Mouse (Mus musculus): ENCODE measurements around the gene Padi6.

Padi6 gene

DNA sequence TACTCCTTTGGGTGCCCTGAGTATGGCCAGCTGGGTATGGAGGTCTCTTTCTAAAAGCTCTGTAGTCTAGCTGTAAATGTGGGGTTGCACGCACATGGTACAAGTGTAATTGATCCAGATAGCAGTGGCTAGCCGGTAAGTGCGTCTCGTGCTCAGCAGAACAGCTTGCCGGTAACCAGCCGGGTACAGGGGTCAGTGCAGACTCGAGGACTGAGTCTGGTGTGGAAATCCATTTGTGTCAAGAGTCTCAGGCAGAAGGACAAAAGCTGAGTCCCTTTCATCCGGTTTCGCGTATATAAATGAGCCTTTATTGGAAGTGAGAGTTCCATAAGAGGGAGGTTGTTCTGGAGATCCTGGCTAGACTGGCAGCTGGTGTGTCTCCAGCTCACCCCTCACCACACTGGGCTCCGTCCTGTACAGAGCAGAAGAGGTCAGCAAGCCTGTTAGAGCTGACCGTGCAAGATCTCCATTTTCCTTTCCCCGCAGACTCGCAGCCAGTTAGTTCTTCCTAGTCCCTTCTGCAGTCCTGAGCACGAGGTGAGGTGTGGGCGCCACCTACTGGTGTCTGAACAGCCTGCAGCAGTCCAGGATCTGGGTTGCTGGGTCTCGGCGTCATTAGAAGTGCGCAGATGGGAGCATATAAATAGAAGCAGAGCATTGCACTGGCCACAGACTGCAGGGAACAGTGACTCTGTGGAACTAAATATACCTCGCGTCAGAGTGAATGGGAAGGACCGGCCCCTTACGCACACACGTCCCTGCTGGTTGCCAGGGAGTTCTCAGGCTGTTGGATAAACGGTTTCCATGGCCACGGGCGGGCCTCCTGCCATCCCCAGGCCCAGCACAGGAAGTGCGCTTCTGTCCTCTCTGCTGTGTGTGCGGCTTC lies 28.7 kb downstream of the Padi6 start:
- in situ Hi-C loops (cut with MboI; ENCODE audit: unreplicated experiment in 2 of 2) = loop anchor here (5.0 to 10.0 kb wide), 2 partner anchors 36 to 839 kb away; no protein-coding TSS in a partner anchor

DNA sequence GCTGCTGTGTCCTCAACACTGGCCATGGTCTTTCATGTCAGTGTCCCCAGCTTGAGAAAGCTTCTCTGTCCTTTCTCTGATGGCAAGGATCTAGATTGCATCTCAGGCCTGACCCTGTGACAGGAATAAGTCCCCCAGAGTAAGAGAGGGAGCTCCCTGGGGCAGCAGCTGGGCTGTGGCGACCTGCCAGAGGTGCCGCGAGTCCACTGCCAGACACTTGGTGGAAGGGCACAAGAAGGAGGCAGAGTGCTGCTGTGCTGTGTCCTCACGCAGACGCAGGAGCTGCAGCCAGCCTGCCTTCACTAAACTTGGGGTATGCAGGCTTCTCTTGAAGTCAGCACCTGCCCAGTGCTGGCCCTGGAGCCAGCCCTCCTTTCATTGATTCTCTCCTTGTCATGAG lies 31.1 kb downstream of the Padi6 start:
- in situ Hi-C loops (cut with MboI; ENCODE audit: unreplicated experiment in 2 of 2) = loop anchor here (5.0 to 10.0 kb wide), 2 partner anchors 34 to 837 kb away; no protein-coding TSS in a partner anchor

DNA sequence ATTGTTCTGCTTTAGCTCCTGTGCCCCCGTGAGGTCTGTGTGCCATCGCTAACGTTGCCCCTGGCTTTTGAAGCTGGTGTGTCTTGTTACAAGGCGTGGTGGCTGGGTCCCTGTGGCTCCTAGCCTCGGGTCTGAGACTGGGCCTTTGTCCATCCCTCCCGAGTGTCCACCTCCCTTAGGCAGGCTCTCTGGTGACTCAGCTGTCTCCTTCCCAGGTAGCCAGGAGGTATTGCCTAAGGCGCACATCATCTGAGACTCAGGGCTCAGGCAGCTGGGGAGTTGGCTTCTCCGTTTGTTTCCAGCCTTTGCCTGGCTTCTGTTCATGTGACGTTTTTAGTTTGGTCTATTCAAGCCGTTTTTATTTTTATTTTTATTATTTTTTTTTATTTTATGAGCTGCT lies 31.7 kb downstream of the Padi6 start:
- in situ Hi-C loops (cut with MboI; ENCODE audit: unreplicated experiment in 2 of 2) = loop anchor here (5.0 to 10.0 kb wide), 2 partner anchors 33 to 836 kb away; no protein-coding TSS in a partner anchor

DNA sequence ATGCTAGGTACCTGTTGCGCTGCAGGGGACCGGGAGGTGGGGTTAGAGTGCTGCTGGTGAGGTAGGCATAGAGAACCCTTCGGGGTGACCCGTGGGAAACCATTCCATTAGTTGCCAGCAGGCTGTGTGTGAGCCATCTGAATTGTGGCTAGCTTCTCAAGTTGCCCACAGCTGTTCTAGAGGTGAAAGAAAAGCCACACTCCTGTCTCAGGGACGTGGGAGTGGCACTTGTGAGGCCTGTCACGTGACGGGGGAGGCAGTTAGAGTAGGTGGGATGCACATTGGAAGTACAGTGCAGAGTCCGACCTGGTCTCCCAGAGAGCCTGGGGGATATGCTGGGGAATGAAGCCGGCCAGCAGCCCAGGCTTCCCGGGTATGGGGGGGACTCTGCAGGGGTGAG lies 32.8 kb downstream of the Padi6 start:
- in situ Hi-C loops (cut with MboI; ENCODE audit: unreplicated experiment in 2 of 2) = loop anchor here (5.0 to 10.0 kb wide), 5 partner anchors 32 to 835 kb away; partner anchors contain the start of genes Crocc (in 1 of the 2) and Padi2 (in 1 of the 2)

DNA sequence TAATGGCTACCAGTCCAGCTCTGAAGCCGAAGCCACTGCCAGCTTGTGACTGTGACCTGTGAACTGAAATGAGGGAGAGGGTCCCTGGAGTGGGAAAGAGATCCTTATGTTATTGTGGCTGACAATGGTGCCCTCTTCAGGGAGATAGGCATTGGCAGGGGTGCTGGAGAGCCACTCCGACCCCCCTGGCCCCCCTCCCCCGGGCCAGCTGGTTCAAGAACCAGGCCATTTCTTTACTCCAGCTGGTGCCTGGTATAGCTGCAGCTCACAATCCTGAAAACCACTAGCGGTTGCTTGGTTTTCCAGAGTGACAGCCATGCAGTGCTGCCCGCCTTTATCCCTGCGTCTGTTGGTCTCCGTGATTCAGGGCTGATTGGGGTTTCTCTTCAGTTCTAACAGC lies 33.3 kb downstream of the Padi6 start:
- in situ Hi-C loops (cut with MboI; ENCODE audit: unreplicated experiment in 2 of 2) = loop anchor here (10.0 kb wide), 3 partner anchors 196 to 836 kb away; partner anchors contain the start of genes Crocc (in 1 of the 2) and Padi2 (in 1 of the 2)

DNA sequence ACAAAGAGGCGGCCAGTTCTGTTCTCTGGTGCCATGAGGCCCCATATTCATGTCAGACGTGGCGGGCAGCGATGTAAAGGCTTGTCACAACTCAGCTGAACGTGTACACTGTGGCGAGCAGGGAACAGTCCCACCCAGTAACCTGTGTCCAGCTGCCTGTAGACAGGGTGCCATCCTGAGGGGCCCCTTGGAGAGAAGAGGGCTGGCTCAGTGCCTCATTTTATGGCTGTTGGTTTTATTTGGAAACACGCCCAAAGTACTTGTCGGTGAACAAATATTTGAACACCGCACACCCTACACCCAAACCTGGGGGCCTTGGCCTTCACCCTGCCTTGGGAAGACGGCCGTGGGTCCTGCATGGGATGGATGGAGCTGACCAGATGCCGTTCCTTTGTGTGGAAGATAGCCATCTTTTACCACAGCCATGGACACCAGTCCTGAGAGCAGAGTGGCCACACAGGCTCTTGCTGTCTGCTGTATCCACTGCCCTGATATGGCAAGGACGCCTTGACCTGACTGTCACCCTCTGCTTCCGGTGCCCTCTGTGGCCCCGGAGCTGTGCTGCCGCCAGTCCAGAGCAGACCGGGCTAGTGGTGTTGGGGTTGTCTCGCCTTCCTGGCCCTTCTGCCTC lies 34.0 kb downstream of the Padi6 start:
- in situ Hi-C loops (cut with MboI; ENCODE audit: unreplicated experiment in 2 of 2) = loop anchor here (10.0 kb wide), 3 partner anchors 196 to 836 kb away; partner anchors contain the start of genes Crocc (in 1 of the 2) and Padi2 (in 1 of the 2)

DNA sequence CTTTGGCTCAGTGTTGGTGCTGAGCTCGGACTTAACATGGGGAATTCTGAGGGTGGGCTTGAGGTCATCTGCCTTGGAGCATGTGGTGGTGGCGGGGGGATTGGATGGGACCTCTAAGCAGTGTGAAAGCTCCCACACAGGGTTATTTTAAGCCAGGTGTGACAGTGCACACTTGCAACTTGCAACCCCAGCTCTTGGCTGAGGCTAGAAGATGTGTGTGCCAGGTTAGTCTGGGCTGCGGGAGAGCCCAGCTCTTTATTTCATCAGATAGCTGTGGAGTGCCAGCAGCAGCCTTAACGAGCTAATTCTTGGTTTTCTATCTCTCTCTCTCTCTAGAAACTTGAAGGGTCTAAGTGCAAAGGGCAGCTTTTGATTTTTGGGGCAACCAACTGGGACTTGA lies 34.8 kb downstream of the Padi6 start:
- in situ Hi-C loops (cut with MboI; ENCODE audit: unreplicated experiment in 2 of 2) = loop anchor here (10.0 kb wide), 3 partner anchors 197 to 837 kb away; partner anchors contain the start of genes Crocc (in 1 of the 2) and Padi2 (in 1 of the 2)

DNA sequence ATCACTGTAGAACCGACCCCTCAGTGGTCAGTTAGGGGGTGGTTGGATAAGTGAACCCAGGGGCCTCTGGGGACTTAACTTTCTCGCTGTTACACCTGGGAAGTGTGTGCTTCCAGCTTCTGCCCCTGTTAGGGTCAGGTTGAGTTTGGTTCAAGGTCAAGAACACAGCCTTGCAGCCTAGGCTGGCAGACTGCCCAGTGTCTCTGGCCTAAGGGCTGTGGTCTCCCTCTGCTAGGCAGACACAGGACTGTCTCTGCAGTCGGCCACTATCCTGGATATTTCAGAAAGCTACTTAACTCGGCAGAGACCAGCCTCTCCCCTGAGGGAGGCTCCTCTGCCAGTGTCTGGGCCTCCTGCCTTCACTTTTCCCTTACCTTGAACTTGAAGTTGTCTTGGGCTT lies 38.3 kb downstream of the Padi6 start:
- in situ Hi-C loops (cut with MboI; ENCODE audit: unreplicated experiment in 2 of 2) = loop anchor here (5.0 to 10.0 kb wide), 4 partner anchors 201 to 841 kb away; partner anchors contain the start of genes Crocc (in 1 of the 2) and Padi2 (in 1 of the 2)

DNA sequence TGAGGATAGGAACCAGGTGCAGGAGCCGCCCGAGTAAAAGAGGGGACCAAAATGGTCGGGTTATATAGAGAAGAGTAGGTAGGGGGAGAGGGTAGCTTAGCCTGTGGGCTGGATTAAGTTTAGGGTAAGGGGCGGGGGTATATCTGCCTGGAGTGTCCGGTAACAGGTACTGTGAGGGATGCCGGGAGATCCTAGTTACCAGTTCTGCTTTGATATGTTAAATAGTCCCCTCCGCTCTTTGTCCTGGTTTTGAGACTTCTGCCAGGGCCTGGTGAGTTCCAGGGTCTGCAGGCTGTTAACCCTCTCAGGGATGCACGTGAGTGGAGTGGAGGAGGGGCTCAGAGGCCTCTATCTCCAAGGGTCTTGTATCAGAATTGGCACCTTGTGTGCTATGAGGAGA lies 38.8 kb downstream of the Padi6 start:
- in situ Hi-C loops (cut with MboI; ENCODE audit: unreplicated experiment in 2 of 2) = loop anchor here (5.0 to 10.0 kb wide), 4 partner anchors 201 to 841 kb away; partner anchors contain the start of genes Crocc (in 1 of the 2) and Padi2 (in 1 of the 2)

DNA sequence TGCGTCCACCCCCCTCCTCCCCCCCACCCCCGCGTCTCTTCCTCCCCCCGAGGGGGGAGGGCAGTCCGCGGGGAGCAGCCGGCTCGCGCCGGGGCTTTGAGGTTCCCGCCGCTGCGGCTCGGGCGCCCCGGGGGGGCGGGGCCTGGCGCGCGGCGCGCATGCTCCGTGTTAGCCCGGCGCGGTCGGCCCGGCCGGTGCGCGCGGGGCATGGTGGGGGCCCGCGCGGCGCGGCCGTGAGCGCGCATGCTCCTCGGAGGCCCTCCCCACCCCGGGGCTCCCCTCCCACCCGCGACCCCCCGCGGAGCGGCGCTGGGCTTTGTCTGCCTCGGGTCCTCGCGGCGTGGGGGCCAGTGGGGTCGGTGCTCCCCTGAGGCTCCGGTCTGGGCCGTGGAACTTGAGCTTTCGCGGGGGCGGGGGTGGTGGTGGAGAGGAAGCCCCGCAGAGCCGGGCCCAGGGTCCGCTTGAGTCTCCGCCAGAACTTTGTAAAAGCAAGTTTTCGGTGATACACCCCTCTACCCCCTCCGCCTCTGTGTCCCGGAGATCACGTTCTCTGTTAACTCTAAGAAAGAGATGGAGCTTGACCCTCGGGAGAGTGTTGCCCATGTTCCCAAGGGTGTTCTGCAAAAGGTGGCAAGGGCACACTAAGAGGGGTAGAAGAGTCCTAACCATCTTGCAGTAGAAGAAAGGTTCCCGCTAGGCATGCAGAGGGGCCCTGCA lies 39.7 kb downstream of the Padi6 start:
- in situ Hi-C loops (cut with MboI; ENCODE audit: unreplicated experiment in 2 of 2) = loop anchor here (5.0 to 10.0 kb wide), 4 partner anchors 202 to 842 kb away; partner anchors contain the start of genes Crocc (in 1 of the 2) and Padi2 (in 1 of the 2)

DNA sequence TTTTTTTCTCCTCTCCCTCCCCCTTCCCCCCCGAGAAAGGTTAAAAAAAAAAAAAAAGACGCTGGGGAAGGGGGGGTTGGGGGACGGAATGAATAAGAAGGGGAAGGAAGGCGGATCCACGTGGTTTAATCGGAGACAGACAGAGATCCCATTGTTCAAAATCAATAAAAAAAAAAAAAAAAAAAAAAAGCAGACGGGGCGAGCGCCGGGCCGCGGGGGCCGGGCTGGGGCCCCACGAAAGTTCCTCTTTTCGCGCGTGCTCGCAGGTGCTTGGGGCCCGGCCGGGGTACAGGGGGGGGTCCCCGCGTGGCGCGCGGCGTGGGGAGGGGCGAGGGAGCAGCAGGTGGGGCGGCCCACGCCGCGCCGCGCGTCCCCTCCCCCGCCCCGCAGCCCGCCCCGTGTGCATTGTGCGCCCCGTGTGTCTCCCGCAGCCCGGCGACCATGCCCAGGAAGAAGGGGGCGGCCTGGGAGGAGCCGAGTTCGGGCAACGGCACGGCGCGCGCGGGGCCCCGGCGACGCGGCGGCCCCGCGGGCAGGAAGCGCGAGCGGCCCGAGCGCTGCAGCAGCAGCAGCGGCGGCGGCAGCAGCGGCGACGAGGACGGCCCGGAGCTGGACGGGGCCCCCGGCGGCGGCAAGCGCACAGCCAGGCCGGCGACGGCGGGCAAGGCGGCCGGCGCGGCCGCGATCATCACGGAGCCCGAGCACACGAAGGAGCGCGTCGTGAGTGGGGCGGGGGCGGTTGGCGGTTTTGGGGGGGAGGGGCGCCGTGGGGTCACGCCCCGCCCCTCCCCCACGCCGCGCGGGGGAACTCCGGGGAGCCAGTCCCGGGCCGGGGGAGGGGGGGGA lies 40.5 kb downstream of the Padi6 start:
- in situ Hi-C loops (cut with MboI; ENCODE audit: unreplicated experiment in 2 of 2) = loop anchor here (5.0 to 10.0 kb wide), 4 partner anchors 203 to 843 kb away; partner anchors contain the start of genes Crocc (in 1 of the 2) and Padi2 (in 1 of the 2)

DNA sequence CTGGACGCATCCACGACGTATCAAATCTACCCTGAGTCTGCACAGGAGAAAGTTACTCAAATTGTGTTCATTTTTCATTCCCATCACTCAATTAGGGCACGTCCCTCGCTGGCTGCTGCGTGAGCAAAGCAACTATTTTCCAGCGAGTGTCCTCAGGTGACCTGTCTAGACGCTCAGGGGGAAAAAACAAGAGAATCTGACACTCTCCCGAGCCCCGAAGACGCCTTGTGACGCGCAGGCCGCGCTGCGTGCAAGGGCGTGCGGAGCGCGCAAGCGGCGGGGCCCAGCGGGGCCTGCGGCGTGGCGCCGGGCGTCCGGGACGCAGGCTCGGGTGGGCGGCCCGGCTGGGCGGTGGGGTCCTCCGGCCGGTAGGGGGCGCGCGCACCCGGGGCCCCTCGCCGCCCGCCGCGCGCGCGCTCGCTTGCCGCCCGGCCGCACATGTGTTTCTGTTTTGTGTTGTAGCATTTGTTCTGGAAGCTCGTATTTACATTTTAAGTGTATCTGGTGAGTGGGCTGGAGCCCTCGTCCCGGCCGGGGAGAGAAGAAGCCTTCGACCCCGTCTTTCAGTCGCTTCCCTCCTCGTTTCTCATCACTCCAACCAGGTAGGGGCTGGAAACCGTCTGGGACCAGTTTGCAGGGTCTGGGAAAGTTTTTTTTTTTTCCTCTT lies 41.3 kb downstream of the Padi6 start:
- in situ Hi-C loops (cut with MboI; ENCODE audit: unreplicated experiment in 2 of 2) = loop anchor here (5.0 to 10.0 kb wide), 4 partner anchors 204 to 844 kb away; partner anchors contain the start of genes Crocc (in 1 of the 2) and Padi2 (in 1 of the 2)

DNA sequence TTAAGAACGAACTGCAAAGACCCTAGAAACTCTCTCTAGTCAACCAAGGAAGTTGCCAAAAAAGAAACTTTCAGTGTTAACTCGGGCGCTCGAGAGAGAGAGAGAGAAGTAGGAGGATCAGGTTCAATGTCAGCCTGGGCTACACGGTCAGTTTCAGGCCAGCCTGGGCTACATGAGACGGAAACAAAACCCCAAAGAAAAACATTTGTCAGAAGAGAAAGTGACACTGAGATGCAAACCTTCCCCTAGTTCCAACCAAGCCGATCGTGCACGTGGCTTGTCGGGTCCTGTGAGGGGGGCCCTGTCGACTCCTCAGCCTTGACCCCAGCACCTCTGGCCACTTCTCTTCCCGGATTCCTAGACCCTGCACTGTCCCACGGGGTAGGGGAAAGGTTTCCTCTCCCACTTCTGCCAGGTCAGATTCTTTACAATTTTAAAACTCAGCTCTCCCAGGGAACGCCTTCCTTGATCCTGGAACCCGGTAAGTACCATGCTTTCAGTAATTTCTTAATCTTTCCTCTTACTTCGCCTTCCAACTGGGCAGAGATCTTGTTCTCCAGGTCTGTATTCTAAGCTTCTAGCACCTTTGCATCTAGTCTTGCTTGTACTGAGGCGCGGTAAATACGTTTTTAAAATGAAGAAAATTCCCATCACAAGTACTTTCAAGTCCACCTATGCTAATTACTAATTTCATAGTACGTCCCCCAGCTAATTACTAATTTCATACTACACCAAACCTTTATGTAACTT lies 42.0 kb downstream of the Padi6 start, which contains the start of gene Rcc2:
Gene Rcc2, plus strand, starts transcription at position 273 of the 750 bp plus-strand sequence.
- in situ Hi-C loops (cut with MboI; ENCODE audit: unreplicated experiment in 2 of 2) = loop anchor here (5.0 to 10.0 kb wide), 4 partner anchors 204 to 844 kb away; partner anchors contain the start of genes Crocc (in 1 of the 2) and Padi2 (in 1 of the 2)

DNA sequence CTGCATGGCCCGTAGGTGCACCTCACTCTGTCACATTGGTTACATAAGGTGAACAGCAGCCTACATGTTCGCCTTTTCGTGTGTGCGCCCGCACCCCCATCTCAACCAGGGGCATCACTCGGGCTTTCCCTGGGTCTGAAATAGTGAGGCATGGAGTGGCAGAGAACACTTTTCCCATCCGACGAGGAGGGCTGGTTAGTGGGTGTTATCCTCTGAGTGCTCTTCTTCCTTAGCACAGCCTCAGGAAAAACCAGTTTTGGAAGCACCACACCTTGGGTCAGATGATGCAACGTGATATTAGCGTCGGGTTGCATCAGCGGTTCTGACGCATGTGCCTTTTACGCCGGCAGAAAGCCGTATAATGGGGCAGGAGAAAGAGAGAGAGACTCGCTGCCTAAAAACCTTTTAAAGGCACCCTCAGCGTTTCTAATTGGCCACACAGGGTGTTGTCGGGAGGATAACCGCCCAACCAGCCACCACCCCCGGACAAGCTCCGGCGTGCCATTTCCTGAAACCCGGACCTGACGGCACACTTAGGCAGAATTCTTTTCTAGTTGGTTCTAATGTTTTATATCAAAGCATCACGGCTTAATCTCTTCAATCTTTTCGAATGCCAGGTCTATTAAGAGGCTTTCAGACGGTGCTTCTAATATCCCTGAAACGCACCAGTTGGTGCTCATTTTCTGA lies 42.9 kb downstream of the Padi6 start:
- in situ Hi-C loops (cut with MboI; ENCODE audit: unreplicated experiment in 2 of 2) = loop anchor here (5.0 to 25.0 kb wide), 6 partner anchors 205 to 1095 kb away; partner anchors contain the start of genes Casp9 (in 1 of the 2), Crocc (in 1 of the 2), Dnajc16 (in 1 of the 2) and Padi2 (in 1 of the 2)

DNA sequence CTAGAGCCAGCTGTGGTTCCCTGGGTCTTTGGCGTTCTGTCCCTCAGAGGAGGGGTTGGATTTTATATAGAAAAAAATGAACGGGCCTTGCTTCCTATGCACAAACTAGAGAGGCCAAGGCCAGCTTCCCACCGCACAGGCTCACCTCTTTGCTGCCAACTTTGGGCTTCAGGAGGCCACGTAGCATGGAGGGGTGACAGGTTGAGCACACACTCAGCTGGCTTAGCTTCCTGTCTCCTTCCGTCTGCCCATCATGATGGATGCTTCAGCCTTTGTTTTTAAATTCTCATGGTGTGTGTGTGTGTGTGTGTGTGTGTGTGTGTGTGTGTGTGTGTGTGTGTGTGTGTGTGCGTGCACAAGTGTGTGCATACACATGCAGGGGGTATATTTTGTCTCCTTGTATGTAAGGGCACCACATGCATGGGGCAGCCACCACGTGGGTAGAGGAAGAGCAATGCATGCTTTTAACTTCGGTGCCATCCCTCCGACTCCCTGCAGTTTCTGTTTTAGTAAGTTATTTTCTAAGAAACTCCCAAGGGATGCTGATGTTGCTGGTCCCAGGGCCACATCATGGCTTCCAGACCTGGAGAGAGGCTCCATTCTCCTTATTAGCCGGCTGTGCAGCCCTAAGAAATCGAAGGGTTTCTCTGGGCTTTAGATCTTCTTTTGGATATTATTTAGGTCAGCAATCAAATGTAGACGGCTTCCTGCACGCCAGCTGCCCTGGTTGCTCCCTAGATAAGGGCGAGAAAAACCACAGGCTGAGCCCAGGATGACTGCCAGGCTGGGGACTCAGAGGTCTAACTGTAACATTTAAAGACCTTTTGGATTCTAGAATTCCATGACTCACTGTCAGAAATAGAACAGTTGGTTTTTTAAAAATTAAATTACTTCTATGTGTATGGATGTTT lies 46.5 kb downstream of the Padi6 start:
- in situ Hi-C loops (cut with MboI; ENCODE audit: unreplicated experiment in 2 of 2) = loop anchor here in 1 of 2 experiments (10.0 to 25.0 kb wide), 2 partner anchors 591 to 1099 kb away; partner anchors contain the start of genes Casp9 and Dnajc16
